Mouse (Mus musculus) ovary, adult 18-20 months (tissue): ENCODE measurements at regions not wholly inside any gene's neighbourhood (a gene's known extent, or its start where the extent isn't known, plus 50 kb on each side); places are given as distances from the start of the nearest gene placed in this dataset.
"Not testable (repeated sequence)": the region's sequence is repeated elsewhere in the genome, so short reads cannot be mapped to it uniquely, and the experiment has no call there.

Experiments
- DNase-seq: peaks from one replicate; pipeline ENCODE4 v3.0.0; 2022; ENCODE audit warnings: low spot score, mixed read lengths

- DNase-seq = no peak
These were observed 466.5 kb downstream of the Lrfn5 start for GRCm38 (mm10) chr12:61989471-61989870.

GRCm38 (mm10) chr12:61993858-61994257, 470.9 kb downstream of the Lrfn5 start:
- not testable (repeated sequence) for DNase-seq

- DNase-seq = peak; percentile 10
These were observed 471.3 kb downstream of the Lrfn5 start for GRCm38 (mm10) chr12:61994294-61994693.

GRCm38 (mm10) chr12:62013351-62013750, 490.4 kb downstream of the Lrfn5 start:
- DNase-seq = peak; percentile 3

GRCm38 (mm10) chr12:62017676-62018075, 494.7 kb downstream of the Lrfn5 start:
- not testable (repeated sequence) for DNase-seq
